Mouse (Mus musculus): Measurements from ENCODE around the gene 9230102O04Rik. TPM values are rescaled to one million over a fixed set of nuclear protein-coding genes. Genes with fewer than 3 reads are reported as not detected.
A peak's percentile ranks its signal among the peaks of the same experiment; 100 is the strongest.

The 9230102O04Rik gene
- total and polyA plus RNA-seq, 2 experiments from 2014 or later = 1.0 to 1.5 TPM

DNA sequence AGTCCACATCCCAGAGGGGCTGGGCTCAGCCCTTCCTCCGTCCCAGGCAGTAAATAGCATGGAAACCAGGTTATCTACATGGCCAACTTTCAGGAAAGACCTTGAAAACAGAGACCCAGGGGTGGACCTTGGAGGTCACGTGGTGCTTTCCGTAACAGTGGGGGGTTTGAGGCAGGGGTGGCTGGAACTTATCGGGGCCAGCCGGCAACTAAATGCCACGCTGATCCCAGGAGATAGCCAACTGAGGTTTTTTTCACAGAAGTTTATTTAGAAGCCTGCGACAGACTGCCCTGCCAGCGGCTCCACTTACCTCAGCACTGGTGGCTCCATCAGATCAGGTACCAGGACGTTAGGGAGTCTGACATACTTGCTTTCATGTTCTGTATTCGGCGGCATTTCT, 16.7 kb upstream of the 9230102O04Rik start:
- H3K9ac ChIP-seq (replicated peaks; ENCODE audit: low read length) = no peak overlapping the region
- ATAC-seq (no peak), DNase-seq (ENCODE audit: low spot score) (no peak)
- H3K27me3 ChIP-seq (ENCODE audit: insufficient read depth, low read length) = no peaks in the 10 kb centered on the region; the same call in 1 of the 2 replicates
- H3K4me3 ChIP-seq (ENCODE audit: low read length) = no peak overlapping the region
- H3K9me3 ChIP-seq (ENCODE audit: low read length) = no peaks in the 10 kb centered on the region
- H3K4me1 ChIP-seq (ENCODE audit: insufficient read depth, low read length) = no peaks in the 10 kb centered on the region; the same call in 1 of the 2 replicates
- WGBS = 10% methylated on average over 11 of the region's 11 CpGs
- TF ChIP-seq CTCF (IDR thresholded peaks at IDR 0.05; ENCODE audit: low read depth) = no peak
- no peaks in the 10 kb centered on the region for H3K36me3 ChIP-seq (ENCODE audit: insufficient read depth, low read length)
- no peak overlapping the region for H3K27ac ChIP-seq
- peak overlapping the region; percentile 5; the same call in 1 of the 2 replicates for H3K4me2 ChIP-seq (ENCODE audit: low read depth, low read length)

GRCm38 (mm10) chr2:9903854-9904560, 14.7 kb upstream of the 9230102O04Rik start:
- Histone ChIP-seq H3K4me1 (ENCODE audit: insufficient read depth, low read length) (no peaks in the 10 kb centered on the region; the same call in 1 of the 2 replicates), H3K4me3 (ENCODE audit: low read length) (no peak overlapping the region), H3K9ac (replicated peaks; ENCODE audit: low read length) (no peak overlapping the region), H3K27me3 (ENCODE audit: insufficient read depth, low read length) (no peaks in the 10 kb centered on the region; the same call in 1 of the 2 replicates), H3K4me2 (ENCODE audit: low read depth, low read length) (no peak overlapping the region), H3K27ac (no peak overlapping the region), H3K36me3 (ENCODE audit: insufficient read depth, low read length) (no peaks in the 10 kb centered on the region), H3K9me3 (ENCODE audit: low read length) (no peaks in the 10 kb centered on the region)
- ATAC-seq (no peak), DNase-seq (ENCODE audit: low spot score) (no peak)
- WGBS = 71% methylated on average over 14 of the region's 14 CpGs
- TF ChIP-seq CTCF (IDR thresholded peaks at IDR 0.05; ENCODE audit: low read depth) = no peak

DNA sequence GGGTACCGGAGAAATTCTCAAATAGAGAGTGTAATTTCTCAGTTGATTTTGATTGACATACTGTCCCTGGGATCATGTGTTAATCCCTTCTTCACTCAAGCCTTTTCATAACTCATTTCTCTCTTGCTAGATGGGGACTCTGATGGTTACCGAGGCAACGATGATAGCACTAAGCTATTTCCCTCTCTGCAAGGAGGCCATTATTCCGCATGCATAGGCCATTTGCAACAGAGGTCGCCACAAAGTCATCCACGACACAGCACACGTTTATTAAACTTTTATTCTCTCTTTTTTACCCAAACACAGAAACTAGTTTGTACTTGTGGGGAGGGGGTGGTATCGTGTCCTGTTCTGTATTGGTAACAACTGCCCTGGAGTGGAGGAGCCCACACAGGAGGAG, 8.5 kb upstream of the 9230102O04Rik start:
- H3K9me3 ChIP-seq (ENCODE audit: low read length) = no peaks in the 10 kb centered on the region
- H3K4me3 ChIP-seq (ENCODE audit: low read length) = no peak overlapping the region
- 6% methylated on average over 8 of the region's 8 CpGs for WGBS
- DNase-seq (ENCODE audit: low spot score) (no peak), ATAC-seq (peak; percentile 52)
- no peak overlapping the region for H3K9ac ChIP-seq (replicated peaks; ENCODE audit: low read length)
- no peaks in the 10 kb centered on the region for H3K4me1 ChIP-seq (ENCODE audit: insufficient read depth, low read length)
- H3K27ac ChIP-seq = no peak overlapping the region
- no peak for TF ChIP-seq CTCF (IDR thresholded peaks at IDR 0.05; ENCODE audit: low read depth)
- no peaks in the 10 kb centered on the region for H3K36me3 ChIP-seq (ENCODE audit: insufficient read depth, low read length)
- peaks cover 57% of the 10 kb centered on the region for H3K27me3 ChIP-seq (ENCODE audit: insufficient read depth, low read length)
- no peak overlapping the region for H3K4me2 ChIP-seq (ENCODE audit: low read depth, low read length)

GRCm38 (mm10) chr2:9896097-9896770, 6.9 kb upstream of the 9230102O04Rik start:
- Histone ChIP-seq H3K36me3 (ENCODE audit: insufficient read depth, low read length) (no peaks in the 10 kb centered on the region), H3K4me2 (ENCODE audit: low read depth, low read length) (peak overlapping the region; percentile 13; the same call in 1 of the 2 replicates), H3K9me3 (ENCODE audit: low read length) (no peaks in the 10 kb centered on the region), H3K4me1 (ENCODE audit: insufficient read depth, low read length) (no peaks in the 10 kb centered on the region), H3K9ac (replicated peaks; ENCODE audit: low read length) (no peak overlapping the region), H3K4me3 (ENCODE audit: low read length) (0 out of 2 replicates have a peak overlapping the region, but pooled peaks have one; percentile 14), H3K27me3 (ENCODE audit: insufficient read depth, low read length) (peaks cover 60% of the 10 kb centered on the region), H3K27ac (no peak overlapping the region)
- 1% methylated on average over 22 of the region's 22 CpGs for WGBS
- ATAC-seq (no peak; the same call in 1 of the 2 replicates), DNase-seq (ENCODE audit: low spot score) (no peak)
- TF ChIP-seq CTCF (IDR thresholded peaks at IDR 0.05; ENCODE audit: low read depth) = no peak

DNA sequence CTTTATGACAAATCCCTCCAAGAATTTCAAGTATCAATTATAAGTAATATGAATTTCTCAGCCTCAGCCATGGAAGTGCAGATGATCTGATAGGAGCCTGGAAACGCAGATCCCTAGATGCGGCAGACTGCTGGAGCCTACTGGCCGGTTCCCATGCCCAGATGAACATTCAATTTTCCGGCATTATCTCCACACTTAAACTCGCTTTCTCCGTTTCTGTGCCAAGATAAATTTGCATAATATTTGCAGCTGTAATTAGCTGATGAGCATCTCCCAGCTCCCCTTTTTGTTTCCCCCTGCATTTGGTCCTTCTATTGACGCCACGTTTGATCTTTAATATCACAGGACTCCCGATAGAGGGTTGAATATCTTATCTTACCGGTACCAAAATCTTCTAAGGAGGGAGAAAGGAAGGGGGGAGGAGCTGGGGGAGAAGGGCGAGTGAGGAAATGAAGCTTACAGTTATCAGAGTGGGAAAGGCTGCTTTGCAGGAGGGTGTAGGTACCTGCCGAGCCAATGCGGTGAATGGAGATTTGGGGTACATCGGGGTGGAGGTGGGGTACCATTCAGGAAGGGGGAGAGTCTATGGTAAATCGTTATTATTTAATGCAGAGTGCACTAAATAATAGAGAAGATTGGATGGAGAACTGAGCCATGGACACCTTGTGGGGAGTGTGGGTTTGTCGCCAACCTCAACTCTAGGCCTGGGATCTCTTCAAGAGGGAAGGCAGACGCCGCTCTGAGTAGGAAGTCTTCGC, 5.7 kb upstream of the 9230102O04Rik start:
- 3% methylated on average over 19 of the region's 19 CpGs for WGBS
- no peak for DNase-seq (ENCODE audit: low spot score)
- peaks cover 70% of the 10 kb centered on the region for H3K27me3 ChIP-seq (ENCODE audit: insufficient read depth, low read length)

DNA sequence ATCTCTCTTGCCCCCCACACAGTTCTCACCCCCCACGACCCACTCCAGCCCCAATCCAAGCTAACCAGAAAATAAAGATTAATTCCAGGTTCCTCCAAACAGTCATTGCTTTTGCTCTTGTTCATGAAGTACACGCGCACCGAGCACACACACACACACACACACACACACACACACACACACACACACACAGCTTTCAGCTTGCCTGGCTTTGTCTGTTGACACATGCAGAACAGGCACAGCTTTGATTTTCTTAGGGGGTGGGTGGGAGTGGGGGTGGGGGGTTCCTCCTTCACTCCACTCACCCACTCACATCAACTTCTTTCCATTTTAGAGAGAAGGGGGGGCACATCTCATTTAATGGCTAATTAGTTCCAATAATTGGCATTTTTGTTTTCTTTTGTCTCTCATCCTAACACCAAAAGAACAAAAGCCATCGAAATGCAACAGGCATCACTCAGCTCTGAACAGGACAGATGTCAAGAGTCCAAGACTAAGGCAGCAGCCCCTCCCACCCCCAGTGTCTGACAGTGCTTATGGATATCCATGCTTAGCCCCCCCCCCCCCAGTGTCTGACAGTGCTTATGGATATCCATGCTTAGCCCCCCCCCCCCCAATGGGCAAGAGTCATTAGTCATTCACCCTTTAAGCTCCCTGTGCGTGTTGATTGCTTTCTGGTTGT, 4.1 kb upstream of the 9230102O04Rik start:
- H3K36me3 ChIP-seq (ENCODE audit: insufficient read depth, low read length) = no peaks in the 10 kb centered on the region
- DNase-seq (ENCODE audit: low spot score) (no peak), ATAC-seq (no peak)
- H3K27me3 ChIP-seq (ENCODE audit: insufficient read depth, low read length) = peaks cover 79% of the 10 kb centered on the region
- H3K4me1 ChIP-seq (ENCODE audit: insufficient read depth, low read length) = no peaks in the 10 kb centered on the region
- no peak overlapping the region for H3K9ac ChIP-seq (replicated peaks; ENCODE audit: low read length)
- H3K4me2 ChIP-seq (ENCODE audit: low read depth, low read length) = no peak overlapping the region
- TF ChIP-seq CTCF (IDR thresholded peaks at IDR 0.05; ENCODE audit: low read depth) = no peak
- 6% methylated on average over 6 of the region's 6 CpGs for WGBS
- no peaks in the 10 kb centered on the region for H3K9me3 ChIP-seq (ENCODE audit: low read length)
- H3K27ac ChIP-seq = no peak overlapping the region
- H3K4me3 ChIP-seq (ENCODE audit: low read length) = no peak overlapping the region

More for the DNA sequence above, 5.7 kb upstream of the 9230102O04Rik start:
- Histone ChIP-seq H3K4me2 (ENCODE audit: low read depth, low read length) (no peak overlapping the region), H3K9ac (replicated peaks; ENCODE audit: low read length) (no peak overlapping the region), H3K4me1 (ENCODE audit: insufficient read depth, low read length) (no peaks in the 10 kb centered on the region), H3K36me3 (ENCODE audit: insufficient read depth, low read length) (no peaks in the 10 kb centered on the region), H3K27ac (no peak overlapping the region), H3K4me3 (ENCODE audit: low read length) (no peak overlapping the region), H3K9me3 (ENCODE audit: low read length) (no peaks in the 10 kb centered on the region)
- no peak for TF ChIP-seq CTCF (IDR thresholded peaks at IDR 0.05; ENCODE audit: low read depth)
- no peak for ATAC-seq
